Mouse (Mus musculus) liver, adult 10 weeks (tissue): ENCODE results near the gene Mbip. TPM values are rescaled to one million over a fixed set of nuclear protein-coding genes. Genes with fewer than 3 reads are reported as not detected.

Experiments used
- polyA plus RNA-seq: library from polyadenylated mRNA; stranded (reverse); fragments of 350-450 nt; fragmentation: Illumina TruSeq; extraction: RNeasy Lipid Tissue Mini Kit (QIAGEN cat#74804); gene quantifications from one replicate; pipeline ENCODE4 v1.2.3, GENCODE M21; 2014; ENCODE audit warnings: low read depth, low replicate concordance

Mbip gene
- 10.1 TPM for polyA plus RNA-seq

DNA sequence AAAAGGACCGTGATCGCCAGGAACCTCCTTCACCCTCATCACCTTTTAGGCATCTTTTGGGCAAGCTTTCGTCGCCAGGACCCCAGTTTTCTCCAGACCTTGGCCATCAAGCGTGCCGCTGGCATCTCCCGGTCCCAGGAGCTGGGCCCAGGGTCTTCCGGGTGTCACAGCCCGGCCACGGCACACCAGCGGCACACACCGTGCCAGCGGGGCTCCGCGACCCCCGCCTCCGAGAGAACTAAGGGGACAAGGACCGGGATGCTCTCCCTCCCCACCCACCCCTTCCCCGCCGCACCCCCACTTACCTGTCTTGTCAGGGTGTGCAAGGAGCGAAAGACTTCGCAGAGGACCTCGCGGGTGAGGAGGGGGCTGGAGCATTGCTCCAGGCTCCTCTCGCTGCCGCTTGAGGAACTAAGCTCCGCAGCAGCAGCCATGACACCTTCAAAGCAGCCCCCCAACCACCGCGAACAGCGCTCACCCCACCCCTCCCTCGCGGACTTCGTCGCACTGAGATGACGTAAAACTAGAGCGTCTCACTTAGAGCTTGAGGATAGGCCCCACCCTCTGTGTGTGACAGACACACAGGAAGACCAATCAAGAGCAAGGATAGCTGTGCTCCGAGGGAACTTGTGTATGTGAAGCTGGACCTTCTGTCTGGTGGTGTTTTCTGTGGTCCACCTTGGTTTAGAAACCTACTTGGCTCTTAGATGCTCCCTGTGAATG is at the start of gene Mbip:
Mbip (minus strand) TSS at position 528 of the 723 bp plus-strand sequence.

Other genes starting within 250 kb of the Mbip start
- gene Nkx2-1, start 191.0 kb upstream of the Mbip start, polyA plus RNA-seq: not detected